Mouse (Mus musculus): ENCODE results near the gene Uba6.

DNA sequence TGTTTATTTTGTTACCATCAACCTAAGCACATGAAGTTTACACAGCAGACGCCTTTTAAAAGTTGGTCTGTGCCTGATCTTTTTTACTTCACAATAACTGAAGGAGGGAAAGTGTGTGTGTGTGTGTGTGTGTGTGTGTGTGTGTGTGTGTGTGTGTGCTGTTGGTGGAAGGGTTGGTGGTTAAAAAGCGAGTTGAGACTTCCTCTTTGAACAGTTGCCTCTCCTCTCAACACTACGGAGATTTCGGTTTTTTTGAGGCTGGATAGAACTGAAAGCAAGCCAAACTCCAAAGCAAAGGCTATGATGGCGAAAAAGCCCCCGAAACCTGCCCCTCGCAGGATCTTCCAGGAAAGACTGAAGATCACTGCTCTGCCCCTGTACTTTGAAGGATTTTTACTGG, 101.1 kb downstream of the Uba6 start, which contains the start of gene Stap1:
- TF ChIP-seq CTCF (IDR thresholded peaks at IDR 0.05; ENCODE audit: low read depth, low read length) (no peak), GATA1 (IDR thresholded peaks at IDR 0.05; ENCODE audit: borderline replicate concordance, low read length) (no peak), POLR2AphosphoS5 (IDR thresholded peaks at IDR 0.05; ENCODE audit: insufficient replicate concordance, low read depth, low read length) (no peak), TAL1 (conservative IDR thresholded peaks at IDR 0.05; ENCODE audit: low read depth, low read length) (no peak), GATA2 (IDR thresholded peaks at IDR 0.05; ENCODE audit: borderline replicate concordance, low read depth, low read length) (no peak)
